Mouse (Mus musculus): ENCODE data around the gene Pnp. TPM values are rescaled to one million over a fixed set of nuclear protein-coding genes. Genes with fewer than 3 reads are reported as not detected.
"Not testable (repeated sequence)": the region's sequence is repeated elsewhere in the genome, so short reads cannot be mapped to it uniquely, and the experiment has no call there.

Gene Pnp
- polyA plus RNA-seq, 1 experiment from 2014 or later, result 75.2 TPM

GRCm38 (mm10) chr14:50968216-50968980 lies 37.5 kb downstream of the Pnp start:
- ATAC-seq (ENCODE audit: insufficient read depth, low FRiP score), result no peak

GRCm38 (mm10) chr14:50969041-50969440 lies 38.2 kb downstream of the Pnp start:
- no peak overlapping the region for H3K4me3 ChIP-seq (replicated peaks; ENCODE audit: low read length)
- H3K9ac ChIP-seq (ENCODE audit: low read length), result no peak overlapping the region
- H3K36me3 ChIP-seq (ENCODE audit: control insufficient read depth, insufficient read depth, low read length), result no peaks in the 10 kb centered on the region
- H3K4me2 ChIP-seq (ENCODE audit: low read depth, low read length), result no peak overlapping the region
- H3K9me3 ChIP-seq (replicated peaks; ENCODE audit: control insufficient read depth, low read length), result no peaks in the 10 kb centered on the region
- H3K4me1 ChIP-seq (ENCODE audit: control insufficient read depth, insufficient read depth, low read length), result no peaks in the 10 kb centered on the region
- no peak overlapping the region for H3K27ac ChIP-seq (ENCODE audit: low read length)
- H3K27me3 ChIP-seq (ENCODE audit: control insufficient read depth, insufficient read depth, low read length), result no peaks in the 10 kb centered on the region
- WGBS, result 24% methylated on average over 1 of the region's 1 CpGs
- no peak for ATAC-seq (ENCODE audit: insufficient read depth, low FRiP score)

More at GRCm38 (mm10) chr14:50968216-50968980, 37.5 kb downstream of the Pnp start:
- H3K4me2 ChIP-seq (ENCODE audit: low read depth, low read length), result no peak overlapping the region
- WGBS, result 81% methylated on average over 5 of the region's 5 CpGs
- H3K4me1 ChIP-seq (ENCODE audit: control insufficient read depth, insufficient read depth, low read length), result no peaks in the 10 kb centered on the region
- H3K4me3 ChIP-seq (replicated peaks; ENCODE audit: low read length), result no peak overlapping the region
- no peaks in the 10 kb centered on the region for H3K9me3 ChIP-seq (replicated peaks; ENCODE audit: control insufficient read depth, low read length)
- no peak overlapping the region for H3K27ac ChIP-seq (ENCODE audit: low read length)
- H3K27me3 ChIP-seq (ENCODE audit: control insufficient read depth, insufficient read depth, low read length), result no peaks in the 10 kb centered on the region
- H3K36me3 ChIP-seq (ENCODE audit: control insufficient read depth, insufficient read depth, low read length), result no peaks in the 10 kb centered on the region
- no peak overlapping the region for H3K9ac ChIP-seq (ENCODE audit: low read length)

- no peak for ATAC-seq (ENCODE audit: insufficient read depth, low FRiP score)
- no peak overlapping the region for H3K4me2 ChIP-seq (ENCODE audit: low read depth, low read length)
- H3K9ac ChIP-seq (ENCODE audit: low read length), result no peak overlapping the region
- H3K9me3 ChIP-seq (replicated peaks; ENCODE audit: control insufficient read depth, low read length), result no peaks in the 10 kb centered on the region
- H3K36me3 ChIP-seq (ENCODE audit: control insufficient read depth, insufficient read depth, low read length), result no peaks in the 10 kb centered on the region
- H3K4me1 ChIP-seq (ENCODE audit: control insufficient read depth, insufficient read depth, low read length), result no peaks in the 10 kb centered on the region
- H3K27ac ChIP-seq (ENCODE audit: low read length), result no peak overlapping the region
- no peaks in the 10 kb centered on the region for H3K27me3 ChIP-seq (ENCODE audit: control insufficient read depth, insufficient read depth, low read length)
- H3K4me3 ChIP-seq (replicated peaks; ENCODE audit: low read length), result no peak overlapping the region
- 41% methylated on average over 12 of the region's 12 CpGs for WGBS
Measured at GRCm38 (mm10) chr14:50969558-50970544, 39.0 kb downstream of the Pnp start.

DNA sequence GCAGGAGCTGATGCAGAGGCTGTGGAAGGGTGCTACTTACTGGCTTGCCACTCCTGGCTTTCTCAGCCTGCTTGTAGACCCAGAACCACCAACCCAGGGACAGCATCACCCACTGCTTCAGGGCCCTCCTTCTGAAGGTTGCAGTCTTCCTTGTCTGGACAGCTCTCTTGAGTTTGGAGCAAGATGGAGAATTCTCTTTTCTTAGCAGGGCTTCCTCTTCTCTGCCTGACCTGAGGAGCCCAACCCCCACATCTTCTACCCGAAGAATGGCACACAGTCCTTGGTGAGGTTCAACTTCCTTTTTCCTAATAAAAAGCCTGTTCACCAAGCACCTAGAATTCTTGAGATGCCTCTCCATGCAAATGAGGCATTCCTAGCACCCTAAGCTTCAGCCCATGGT lies 39.9 kb downstream of the Pnp start:
- Histone ChIP-seq H3K27me3 (ENCODE audit: control insufficient read depth, insufficient read depth, low read length) (no peaks in the 10 kb centered on the region), H3K9me3 (replicated peaks; ENCODE audit: control insufficient read depth, low read length) (no peaks in the 10 kb centered on the region), H3K4me3 (replicated peaks; ENCODE audit: low read length) (no peak overlapping the region), H3K4me2 (ENCODE audit: low read depth, low read length) (no peak overlapping the region), H3K9ac (ENCODE audit: low read length) (no peak overlapping the region), H3K27ac (ENCODE audit: low read length) (no peak overlapping the region), H3K4me1 (ENCODE audit: control insufficient read depth, insufficient read depth, low read length) (no peaks in the 10 kb centered on the region), H3K36me3 (ENCODE audit: control insufficient read depth, insufficient read depth, low read length) (no peaks in the 10 kb centered on the region)
- 58% methylated on average over 1 of the region's 1 CpGs for WGBS
- no peak for ATAC-seq (ENCODE audit: insufficient read depth, low FRiP score)

DNA sequence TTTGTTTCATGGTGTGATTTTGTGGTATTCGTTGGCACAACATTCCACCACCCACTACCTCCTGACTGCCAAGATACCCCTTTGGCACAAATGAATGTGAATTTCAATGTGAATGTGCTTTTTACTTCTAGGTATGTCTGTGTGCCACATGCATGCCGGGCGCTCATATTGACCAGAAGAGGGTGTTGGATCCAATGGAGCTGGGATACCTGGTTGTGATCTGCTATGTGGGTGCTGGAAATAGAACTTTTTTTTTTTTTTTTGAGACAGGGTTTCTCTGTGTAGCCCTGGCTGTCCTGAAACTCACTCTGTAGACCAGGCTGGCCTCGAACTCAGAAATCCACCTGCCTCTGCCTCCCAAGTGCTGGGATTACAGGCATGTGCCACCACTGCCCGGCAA lies 42.2 kb downstream of the Pnp start:
- not testable (repeated sequence) for H3K4me1 ChIP-seq (ENCODE audit: control insufficient read depth, insufficient read depth, low read length); H3K4me2 ChIP-seq (ENCODE audit: low read depth, low read length); H3K9me3 ChIP-seq (replicated peaks; ENCODE audit: control insufficient read depth, low read length); H3K27ac ChIP-seq (ENCODE audit: low read length); H3K4me3 ChIP-seq (replicated peaks; ENCODE audit: low read length); H3K36me3 ChIP-seq (ENCODE audit: control insufficient read depth, insufficient read depth, low read length); H3K9ac ChIP-seq (ENCODE audit: low read length); ATAC-seq (ENCODE audit: insufficient read depth, low FRiP score); H3K27me3 ChIP-seq (ENCODE audit: control insufficient read depth, insufficient read depth, low read length)
- WGBS, result 90% methylated on average over 5 of the region's 5 CpGs

- Histone ChIP-seq H3K9me3 (replicated peaks; ENCODE audit: control insufficient read depth, low read length) (no peaks in the 10 kb centered on the region), H3K27me3 (ENCODE audit: control insufficient read depth, insufficient read depth, low read length) (no peaks in the 10 kb centered on the region), H3K4me3 (replicated peaks; ENCODE audit: low read length) (no peak overlapping the region), H3K4me1 (ENCODE audit: control insufficient read depth, insufficient read depth, low read length) (no peaks in the 10 kb centered on the region), H3K27ac (ENCODE audit: low read length) (no peak overlapping the region), H3K4me2 (ENCODE audit: low read depth, low read length) (no peak overlapping the region), H3K9ac (ENCODE audit: low read length) (no peak overlapping the region), H3K36me3 (ENCODE audit: control insufficient read depth, insufficient read depth, low read length) (no peaks in the 10 kb centered on the region)
- ATAC-seq (ENCODE audit: insufficient read depth, low FRiP score), result no peak
- WGBS, result 35% methylated on average over 4 of the region's 4 CpGs
Measured at GRCm38 (mm10) chr14:50973700-50974099, 42.8 kb downstream of the Pnp start.

DNA sequence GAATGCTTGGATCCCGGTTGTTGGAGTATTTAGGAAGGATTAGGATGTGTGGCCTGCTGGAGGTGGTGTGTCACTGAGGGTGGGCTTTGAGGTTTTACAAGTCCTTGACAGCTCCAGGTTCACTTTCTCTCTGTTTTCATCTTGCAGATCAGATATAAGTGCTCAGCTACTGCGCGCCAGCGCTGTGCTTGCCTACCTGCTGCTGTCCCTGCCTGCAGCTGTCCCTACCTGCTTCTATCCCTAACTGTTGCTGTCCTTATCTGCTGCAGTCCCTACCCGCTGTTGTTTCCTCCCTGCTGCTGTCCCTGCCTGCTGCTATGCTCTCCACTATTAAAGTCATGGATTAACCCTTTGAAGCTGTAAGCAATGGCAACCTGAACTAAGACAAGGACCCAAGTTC lies 44.1 kb downstream of the Pnp start:
- Histone ChIP-seq H3K9ac (ENCODE audit: low read length) (no peak overlapping the region), H3K27me3 (ENCODE audit: control insufficient read depth, insufficient read depth, low read length) (no peaks in the 10 kb centered on the region), H3K4me1 (ENCODE audit: control insufficient read depth, insufficient read depth, low read length) (no peaks in the 10 kb centered on the region), H3K36me3 (ENCODE audit: control insufficient read depth, insufficient read depth, low read length) (no peaks in the 10 kb centered on the region), H3K9me3 (replicated peaks; ENCODE audit: control insufficient read depth, low read length) (no peaks in the 10 kb centered on the region), H3K4me2 (ENCODE audit: low read depth, low read length) (no peak overlapping the region), H3K27ac (ENCODE audit: low read length) (no peak overlapping the region), H3K4me3 (replicated peaks; ENCODE audit: low read length) (no peak overlapping the region)
- ATAC-seq (ENCODE audit: insufficient read depth, low FRiP score), result no peak
- 64% methylated on average over 5 of the region's 5 CpGs for WGBS

DNA sequence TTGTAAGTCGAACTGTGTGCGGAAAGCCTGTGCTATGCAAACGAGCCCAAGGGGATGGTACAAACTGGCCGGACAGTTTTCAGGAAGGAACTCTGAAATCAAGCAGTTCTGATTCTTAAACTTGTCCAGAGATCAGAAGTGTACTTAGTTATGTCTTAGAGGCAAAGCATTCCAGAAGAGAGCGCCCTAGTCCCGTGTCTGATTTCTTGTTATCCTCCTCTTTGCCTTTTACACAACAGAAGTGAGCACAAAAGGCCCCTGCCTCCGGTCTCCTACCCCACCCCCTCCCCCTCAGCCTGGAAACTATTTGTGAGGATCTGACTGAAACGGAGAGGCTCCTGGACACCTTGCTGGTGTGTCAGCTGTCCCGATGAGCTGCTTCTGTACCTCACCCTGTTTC lies 45.8 kb downstream of the Pnp start:
- Histone ChIP-seq H3K27ac (ENCODE audit: low read length) (no peak overlapping the region), H3K27me3 (ENCODE audit: control insufficient read depth, insufficient read depth, low read length) (no peaks in the 10 kb centered on the region), H3K4me1 (ENCODE audit: control insufficient read depth, insufficient read depth, low read length) (no peaks in the 10 kb centered on the region), H3K9ac (ENCODE audit: low read length) (0 out of 2 replicates have a peak overlapping the region, but pooled peaks have one; percentile 41), H3K4me2 (ENCODE audit: low read depth, low read length) (no peak overlapping the region), H3K9me3 (replicated peaks; ENCODE audit: control insufficient read depth, low read length) (no peaks in the 10 kb centered on the region), H3K4me3 (replicated peaks; ENCODE audit: low read length) (no peak overlapping the region), H3K36me3 (ENCODE audit: control insufficient read depth, insufficient read depth, low read length) (no peaks in the 10 kb centered on the region)
- no peak for ATAC-seq (ENCODE audit: insufficient read depth, low FRiP score)
- WGBS, result 31% methylated on average over 9 of the region's 9 CpGs

GRCm38 (mm10) chr14:50978451-50978850 lies 47.6 kb downstream of the Pnp start:
- H3K4me1 ChIP-seq (ENCODE audit: control insufficient read depth, insufficient read depth, low read length); H3K27me3 ChIP-seq (ENCODE audit: control insufficient read depth, insufficient read depth, low read length); H3K36me3 ChIP-seq (ENCODE audit: control insufficient read depth, insufficient read depth, low read length); H3K4me3 ChIP-seq (replicated peaks; ENCODE audit: low read length); ATAC-seq (ENCODE audit: insufficient read depth, low FRiP score); H3K4me2 ChIP-seq (ENCODE audit: low read depth, low read length); H3K27ac ChIP-seq (ENCODE audit: low read length); H3K9me3 ChIP-seq (replicated peaks; ENCODE audit: control insufficient read depth, low read length); H3K9ac ChIP-seq (ENCODE audit: low read length): not testable (repeated sequence)
- WGBS, result 90% methylated on average over 6 of the region's 6 CpGs

All from stomach, embryonic 16.5 days (tissue).